Mouse (Mus musculus): ENCODE data around the gene Igsf21.

- TF ChIP-seq CTCF (IDR thresholded peaks at IDR 0.05; ENCODE audit: borderline replicate concordance, extremely low read depth, insufficient read depth, insufficient read length) (no peak), POLR2A (IDR thresholded peaks at IDR 0.05; ENCODE audit: borderline replicate concordance, extremely low read depth, insufficient read depth, insufficient read length, poor library complexity, severe bottlenecking) (no peak)
Measured at GRCm38 (mm10) chr4:140037784-140038387, 208.7 kb downstream of the Igsf21 start.
